Mouse (Mus musculus) CD4-positive naive resting alpha-beta T cell, adult 76 days (primary cell): ENCODE results near the gene B4galt5. TPM values are rescaled to one million over a fixed set of nuclear protein-coding genes. Genes with fewer than 3 reads are reported as not detected.

Source experiments
- total RNA-seq: library from RNA; stranded (reverse); gene quantifications from one replicate; pipeline ENCODE4 v1.2.4, GENCODE M21; 2023

Gene B4galt5
- 30.2 TPM for total RNA-seq

GRCm38 (mm10) chr2:167348376-167349282 is at the start of gene B4galt5:
Gene B4galt5, minus strand, starts transcription at chr2:167349183.

Other genes with a start within 250 kb of the B4galt5 start
- gene Kcnb1, start 159.0 kb downstream of the B4galt5 start, total RNA-seq, result 1.0 TPM
- 0.53 TPM for gene Ptgis, start 108.6 kb downstream of the B4galt5 start, total RNA-seq
- 96.5 TPM for gene Slc9a8, start 72.5 kb upstream of the B4galt5 start, total RNA-seq
- 112 TPM for gene Rnf114, start 143.5 kb upstream of the B4galt5 start, total RNA-seq
- gene Spata2, start 143.7 kb upstream of the B4galt5 start, total RNA-seq, result 47.3 TPM
- 2.0 TPM for gene Snai1, start 189.0 kb upstream of the B4galt5 start, total RNA-seq